Mouse (Mus musculus): ENCODE results near the gene Arrdc5. TPM values are rescaled to one million over a fixed set of nuclear protein-coding genes. Genes with fewer than 3 reads are reported as not detected.

The Arrdc5 gene
- polyA plus RNA-seq, 1 experiment from 2014 or later, result not detected

DNA sequence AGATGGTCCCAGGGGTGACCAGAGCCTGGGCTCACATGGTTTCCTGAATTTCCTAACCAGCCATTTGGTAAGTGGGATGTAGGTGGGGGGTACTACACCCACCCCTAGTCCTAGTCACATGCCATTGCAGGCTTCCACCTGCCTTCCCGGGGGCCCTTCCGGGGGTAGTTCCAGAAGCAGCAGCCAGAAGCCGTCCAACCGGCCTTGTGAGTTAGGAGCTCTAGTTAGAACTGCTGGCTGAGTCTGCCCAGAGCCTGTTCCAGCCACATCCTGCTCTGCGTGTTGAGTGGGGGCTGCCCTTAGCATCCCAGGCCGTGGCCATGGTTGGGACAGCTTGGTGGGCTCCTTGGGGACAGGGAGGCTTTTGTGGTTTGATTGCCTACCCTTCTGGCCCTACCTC, 8.0 kb upstream of the Arrdc5 start:
- Histone ChIP-seq H3K4me3 (ENCODE audit: low read depth, low read length) (no peak overlapping the region), H3K27ac (replicated peaks; ENCODE audit: low read depth, low read length) (no peak overlapping the region), H3K4me1 (ENCODE audit: control insufficient read depth, insufficient read depth, low read length) (peaks cover 20% of the 10 kb centered on the region), H3K9me3 (ENCODE audit: control insufficient read depth, low read length) (no peaks in the 10 kb centered on the region), H3K36me3 (ENCODE audit: control insufficient read depth, insufficient read depth, low read length) (peaks cover 56% of the 10 kb centered on the region), H3K4me2 (ENCODE audit: low read depth, severe bottlenecking) (no peak overlapping the region), H3K27me3 (ENCODE audit: control insufficient read depth, insufficient read depth, low read length) (no peaks in the 10 kb centered on the region), H3K9ac (ENCODE audit: low read length) (no peak overlapping the region)
- 82% methylated on average over 6 of the region's 6 CpGs for WGBS
- DNase-seq (ENCODE audit: low spot score) (peak; percentile 57), ATAC-seq (ENCODE audit: insufficient number of reproducible peaks, low FRiP score, low TSS enrichment, low read depth) (no peak)

DNA sequence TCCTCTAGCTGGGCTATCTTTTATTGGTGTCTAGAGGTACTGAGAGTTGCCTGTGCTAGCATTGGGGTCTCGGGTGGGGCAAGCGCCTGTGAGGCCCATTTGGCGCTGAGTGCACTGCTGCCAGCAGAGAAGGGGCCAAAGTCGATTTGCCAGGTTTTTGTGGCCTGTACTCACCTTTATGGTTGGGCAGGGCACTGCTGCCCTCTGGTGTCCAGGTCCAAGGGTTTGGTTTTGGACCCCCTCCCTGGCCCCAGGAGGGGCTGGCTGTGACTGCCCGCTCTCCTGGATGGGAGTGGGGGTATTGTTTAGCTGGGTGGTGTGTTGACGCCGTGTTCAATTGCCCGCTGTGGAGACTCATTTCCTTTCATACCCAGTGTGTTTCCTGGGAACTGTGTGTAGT, 5.7 kb upstream of the Arrdc5 start:
- H3K4me1 ChIP-seq (ENCODE audit: control insufficient read depth, insufficient read depth, low read length), result peaks cover 25% of the 10 kb centered on the region
- no peak overlapping the region for H3K27ac ChIP-seq (replicated peaks; ENCODE audit: low read depth, low read length)
- peak overlapping the region; percentile 85 for H3K4me3 ChIP-seq (ENCODE audit: low read depth, low read length)

DNA sequence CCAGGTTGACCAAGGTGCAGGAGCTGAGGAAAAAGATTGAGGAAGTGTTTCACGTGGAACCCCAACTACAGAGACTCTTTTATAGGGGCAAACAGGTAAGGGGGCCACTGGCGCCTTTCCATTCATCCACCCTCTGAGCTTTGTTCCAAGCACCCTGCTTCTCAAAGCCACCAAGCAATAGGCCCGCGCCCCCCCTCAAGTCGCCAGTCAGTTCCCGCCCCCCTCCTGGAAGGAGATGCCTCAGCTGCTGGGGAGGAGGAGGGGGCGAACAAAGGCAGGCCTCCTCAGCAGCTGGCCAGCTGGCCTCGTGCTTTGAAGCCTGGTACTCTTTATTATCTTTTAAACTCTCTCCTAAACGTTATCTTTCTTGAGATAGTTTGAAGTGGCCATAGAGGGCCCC, 5.1 kb upstream of the Arrdc5 start:
- H3K36me3 ChIP-seq (ENCODE audit: control insufficient read depth, insufficient read depth, low read length), result peaks cover 35% of the 10 kb centered on the region
- no peak for DNase-seq (ENCODE audit: low spot score)
- peak overlapping the region; percentile 98 for H3K4me2 ChIP-seq (ENCODE audit: low read depth, severe bottlenecking)
- WGBS, result 16% methylated on average over 9 of the region's 9 CpGs
- H3K9ac ChIP-seq (ENCODE audit: low read length), result peak overlapping the region; percentile 87
- H3K27me3 ChIP-seq (ENCODE audit: control insufficient read depth, insufficient read depth, low read length), result no peaks in the 10 kb centered on the region
- no peak overlapping the region for H3K27ac ChIP-seq (replicated peaks; ENCODE audit: low read depth, low read length)
- no peaks in the 10 kb centered on the region for H3K9me3 ChIP-seq (ENCODE audit: control insufficient read depth, low read length)
- peaks cover 25% of the 10 kb centered on the region for H3K4me1 ChIP-seq (ENCODE audit: control insufficient read depth, insufficient read depth, low read length)
- ATAC-seq (ENCODE audit: insufficient number of reproducible peaks, low FRiP score, low TSS enrichment, low read depth), result no peak
- peak overlapping the region; percentile 85 for H3K4me3 ChIP-seq (ENCODE audit: low read depth, low read length)

More for the DNA sequence above, 5.7 kb upstream of the Arrdc5 start:
- Histone ChIP-seq H3K36me3 (ENCODE audit: control insufficient read depth, insufficient read depth, low read length) (peaks cover 41% of the 10 kb centered on the region), H3K9ac (ENCODE audit: low read length) (peak overlapping the region; percentile 17; the same call in 1 of the 2 replicates), H3K27me3 (ENCODE audit: control insufficient read depth, insufficient read depth, low read length) (no peaks in the 10 kb centered on the region), H3K9me3 (ENCODE audit: control insufficient read depth, low read length) (no peaks in the 10 kb centered on the region), H3K4me2 (ENCODE audit: low read depth, severe bottlenecking) (peak overlapping the region; percentile 98)
- WGBS, result 66% methylated on average over 8 of the region's 8 CpGs
- ATAC-seq (ENCODE audit: insufficient number of reproducible peaks, low FRiP score, low TSS enrichment, low read depth), result no peak
- peak; percentile 56 for DNase-seq (ENCODE audit: low spot score)

DNA sequence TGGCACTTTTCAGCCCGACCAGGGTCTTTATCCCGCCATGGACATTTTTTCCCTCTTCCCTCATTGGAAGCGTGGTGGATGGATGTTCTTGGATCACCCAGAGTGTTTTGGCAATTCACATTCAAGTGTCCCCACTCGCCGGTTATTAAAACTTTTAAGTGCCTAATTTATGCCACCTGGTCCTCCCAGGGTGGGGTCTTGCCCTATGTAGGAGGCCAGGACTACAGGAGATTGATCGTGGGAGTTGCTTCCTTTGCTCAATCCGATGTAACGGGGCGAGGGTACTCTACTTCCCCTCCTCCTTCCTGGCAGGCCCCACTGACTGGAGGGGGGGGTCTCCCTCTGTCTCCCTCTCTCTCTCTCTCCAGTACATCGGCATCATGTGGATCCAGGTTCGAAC, 4.6 kb upstream of the Arrdc5 start:
- peak overlapping the region; percentile 98 for H3K4me2 ChIP-seq (ENCODE audit: low read depth, severe bottlenecking)
- peak overlapping the region; percentile 87 for H3K9ac ChIP-seq (ENCODE audit: low read length)
- ATAC-seq (ENCODE audit: insufficient number of reproducible peaks, low FRiP score, low TSS enrichment, low read depth), result no peak
- H3K27me3 ChIP-seq (ENCODE audit: control insufficient read depth, insufficient read depth, low read length), result no peaks in the 10 kb centered on the region
- H3K36me3 ChIP-seq (ENCODE audit: control insufficient read depth, insufficient read depth, low read length), result peaks cover 33% of the 10 kb centered on the region
- H3K27ac ChIP-seq (replicated peaks; ENCODE audit: low read depth, low read length), result 0 out of 2 replicates have a peak overlapping the region, but pooled peaks have one; percentile 6
- WGBS, result 10% methylated on average over 11 of the region's 11 CpGs
- peak overlapping the region; percentile 85 for H3K4me3 ChIP-seq (ENCODE audit: low read depth, low read length)
- H3K4me1 ChIP-seq (ENCODE audit: control insufficient read depth, insufficient read depth, low read length), result peaks cover 25% of the 10 kb centered on the region
- no peaks in the 10 kb centered on the region for H3K9me3 ChIP-seq (ENCODE audit: control insufficient read depth, low read length)
- peak; percentile 40 for DNase-seq (ENCODE audit: low spot score)

DNA sequence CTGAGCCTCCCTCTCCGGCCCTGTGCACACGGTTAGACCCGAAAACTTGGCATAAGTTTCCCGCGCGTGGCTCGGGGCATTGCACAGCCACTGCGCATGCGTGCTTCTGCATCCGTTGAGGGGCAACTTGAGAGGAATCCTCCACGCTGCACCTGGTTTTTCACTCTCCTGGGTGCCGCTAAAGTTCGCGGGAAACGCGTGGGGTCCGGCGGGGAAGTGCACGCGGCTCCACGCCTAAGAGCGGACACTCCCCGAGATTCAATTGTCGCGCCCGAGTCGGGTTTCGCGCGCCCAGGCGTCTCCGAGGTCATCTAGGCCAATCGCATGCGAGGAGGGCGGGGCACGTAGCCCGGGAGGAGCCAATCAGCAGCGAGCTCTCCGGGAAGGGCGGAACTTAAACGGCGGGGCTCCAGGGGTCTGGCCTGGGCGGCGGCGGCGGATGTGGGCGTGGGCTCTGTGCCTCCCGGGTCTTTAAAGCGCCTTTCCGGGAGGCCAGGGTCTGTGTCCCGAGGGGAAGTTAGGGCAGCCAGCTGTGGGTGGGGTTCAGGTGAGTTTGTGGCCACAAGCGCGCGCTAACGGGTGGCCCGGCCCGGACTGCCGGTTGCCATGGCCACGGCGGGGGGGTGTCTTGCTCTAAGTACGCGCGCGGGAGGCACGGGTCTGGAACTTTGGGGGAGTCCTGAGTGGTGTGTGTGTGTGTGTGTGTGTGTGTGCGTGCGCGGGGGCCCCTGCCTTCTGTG, 3.9 kb upstream of the Arrdc5 start:
- WGBS, result under 1% methylated on average over 68 of the region's 68 CpGs
- peaks cover 26% of the 10 kb centered on the region for H3K36me3 ChIP-seq (ENCODE audit: control insufficient read depth, insufficient read depth, low read length)

DNA sequence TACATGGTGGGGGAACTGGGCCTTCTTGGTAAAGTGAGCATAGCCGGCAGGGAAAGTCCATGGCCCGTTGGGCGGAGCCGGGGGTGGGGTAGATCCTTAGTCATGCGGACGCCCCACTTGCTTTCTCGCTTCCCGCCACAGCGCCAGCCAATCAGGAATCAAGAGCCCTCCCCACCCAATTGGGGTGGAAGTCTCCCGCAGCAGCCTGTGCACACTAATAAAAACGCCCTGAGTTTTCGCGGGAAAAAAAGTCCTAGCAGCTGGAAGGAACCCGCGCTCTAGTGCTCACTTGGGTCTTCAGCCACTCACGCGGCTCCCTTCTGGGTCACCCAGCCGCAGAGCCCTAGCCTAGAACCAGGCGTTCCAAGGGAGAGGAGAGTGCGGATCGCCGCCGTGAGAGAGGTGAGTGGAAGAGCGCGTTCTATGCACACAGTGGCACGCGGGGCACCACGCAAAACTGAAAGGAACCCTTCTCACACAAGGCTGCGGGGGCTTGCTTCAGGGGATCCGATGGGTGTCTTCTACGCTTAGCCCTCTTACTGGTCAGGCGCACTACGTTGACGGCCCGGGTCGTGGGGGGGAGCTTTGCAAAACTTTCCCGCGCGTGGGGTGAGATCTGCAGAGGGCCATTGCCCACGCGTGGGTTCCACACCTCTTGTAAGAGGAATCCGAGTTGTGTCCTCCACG, 3.2 kb upstream of the Arrdc5 start, which contains the start of gene Uhrf1:
Gene Uhrf1, plus strand, starts transcription at position 162 of the 687 bp plus-strand sequence.
- Histone ChIP-seq H3K36me3 (ENCODE audit: control insufficient read depth, insufficient read depth, low read length) (peaks cover 23% of the 10 kb centered on the region), H3K4me3 (ENCODE audit: low read depth, low read length) (peak within 1 kb of the TSS; percentile 85), H3K4me2 (ENCODE audit: low read depth, severe bottlenecking) (peak within 1 kb of the TSS; percentile 98), H3K27ac (replicated peaks; ENCODE audit: low read depth, low read length) (peak within 1 kb of the TSS; percentile 91), H3K9ac (ENCODE audit: low read length) (peak within 1 kb of the TSS; percentile 87), H3K4me1 (ENCODE audit: control insufficient read depth, insufficient read depth, low read length) (peaks cover 25% of the 10 kb centered on the region), H3K9me3 (ENCODE audit: control insufficient read depth, low read length) (no peaks in the 10 kb centered on the region), H3K27me3 (ENCODE audit: control insufficient read depth, insufficient read depth, low read length) (no peaks in the 10 kb centered on the region)
- WGBS, result under 1% methylated on average over 43 of the region's 43 CpGs
- ATAC-seq (ENCODE audit: insufficient number of reproducible peaks, low FRiP score, low TSS enrichment, low read depth) (peak; percentile 75), DNase-seq (ENCODE audit: low spot score) (peak; percentile 92)

More for the DNA sequence above, 3.9 kb upstream of the Arrdc5 start:
- H3K9me3 ChIP-seq (ENCODE audit: control insufficient read depth, low read length), result no peaks in the 10 kb centered on the region
- peaks cover 25% of the 10 kb centered on the region for H3K4me1 ChIP-seq (ENCODE audit: control insufficient read depth, insufficient read depth, low read length)
- peak overlapping the region; percentile 91 for H3K27ac ChIP-seq (replicated peaks; ENCODE audit: low read depth, low read length)
- H3K9ac ChIP-seq (ENCODE audit: low read length), result peak overlapping the region; percentile 87
- H3K27me3 ChIP-seq (ENCODE audit: control insufficient read depth, insufficient read depth, low read length), result no peaks in the 10 kb centered on the region
- ATAC-seq (ENCODE audit: insufficient number of reproducible peaks, low FRiP score, low TSS enrichment, low read depth), result peak; percentile 85
- H3K4me3 ChIP-seq (ENCODE audit: low read depth, low read length), result peak overlapping the region; percentile 85
- H3K4me2 ChIP-seq (ENCODE audit: low read depth, severe bottlenecking), result peak overlapping the region; percentile 98
- DNase-seq (ENCODE audit: low spot score), result peak; percentile 98

DNA sequence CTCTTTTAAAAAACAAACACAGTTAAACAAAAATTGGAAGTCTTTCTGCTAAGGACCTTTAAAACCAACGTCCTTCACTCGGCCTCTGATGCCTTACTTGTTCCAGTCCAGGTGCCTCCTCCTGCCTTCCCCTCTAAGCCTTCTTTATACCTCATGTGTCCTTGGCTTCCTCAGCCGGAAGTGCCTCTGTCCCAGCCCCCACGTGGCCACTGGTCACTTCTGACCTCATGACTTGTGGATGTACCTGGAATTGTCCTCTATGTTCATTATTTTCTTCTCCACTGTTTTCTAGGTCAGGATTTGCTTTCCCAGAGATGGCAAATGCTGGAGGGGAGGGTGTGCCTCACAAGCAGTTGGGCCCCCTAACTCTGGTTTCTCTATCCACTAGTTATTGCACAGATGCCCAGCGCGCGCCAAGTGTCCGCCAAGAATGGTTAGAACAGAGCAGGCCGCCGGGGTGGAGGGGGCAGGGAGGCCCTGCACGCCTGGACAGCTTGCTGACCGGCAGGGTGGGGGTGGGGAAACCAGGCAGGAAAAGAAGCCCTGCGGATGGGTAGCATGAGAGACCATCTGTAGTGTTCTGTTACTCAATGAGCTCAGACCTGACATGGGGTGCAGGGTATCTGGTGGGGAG, 2.4 kb upstream of the Arrdc5 start:
- H3K9me3 ChIP-seq (ENCODE audit: control insufficient read depth, low read length), result no peaks in the 10 kb centered on the region
- no peaks in the 10 kb centered on the region for H3K27me3 ChIP-seq (ENCODE audit: control insufficient read depth, insufficient read depth, low read length)
- H3K4me3 ChIP-seq (ENCODE audit: low read depth, low read length), result peak overlapping the region; percentile 85
- ATAC-seq (ENCODE audit: insufficient number of reproducible peaks, low FRiP score, low TSS enrichment, low read depth) (peak; percentile 22; the same call in 1 of the 2 replicates), DNase-seq (ENCODE audit: low spot score) (peak; percentile 54)
- H3K27ac ChIP-seq (replicated peaks; ENCODE audit: low read depth, low read length), result peak overlapping the region; percentile 91
- H3K4me2 ChIP-seq (ENCODE audit: low read depth, severe bottlenecking), result peak overlapping the region; percentile 98
- WGBS, result 32% methylated on average over 13 of the region's 13 CpGs
- H3K9ac ChIP-seq (ENCODE audit: low read length), result 0 out of 2 replicates have a peak overlapping the region, but pooled peaks have one; percentile 37
- H3K4me1 ChIP-seq (ENCODE audit: control insufficient read depth, insufficient read depth, low read length), result peaks cover 25% of the 10 kb centered on the region
- peaks cover 16% of the 10 kb centered on the region for H3K36me3 ChIP-seq (ENCODE audit: control insufficient read depth, insufficient read depth, low read length)

DNA sequence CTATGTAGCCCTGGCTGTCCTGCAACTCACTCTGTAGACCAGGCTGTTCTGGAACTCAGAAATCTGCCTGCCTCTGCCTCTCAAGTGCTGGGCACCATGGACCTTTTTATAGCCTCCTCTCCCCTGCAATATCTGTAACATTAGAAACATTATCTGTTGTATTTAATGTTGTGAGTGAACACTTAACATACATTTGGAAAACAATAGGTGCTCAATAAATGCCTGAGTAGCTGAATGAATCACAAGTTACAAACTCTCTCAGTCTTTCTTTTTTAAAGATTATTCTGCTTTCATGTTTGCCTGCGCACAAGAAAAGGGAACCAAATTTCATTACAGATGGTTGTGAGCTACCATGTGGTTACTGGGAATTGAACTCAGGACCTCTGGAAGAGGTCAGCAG, 1.8 kb downstream of the Arrdc5 start:
- no peaks in the 10 kb centered on the region for H3K36me3 ChIP-seq (ENCODE audit: control insufficient read depth, insufficient read depth, low read length)
- WGBS, result 96% methylated on average over 1 of the region's 1 CpGs

More for the DNA sequence above, 1.8 kb downstream of the Arrdc5 start:
- DNase-seq (ENCODE audit: low spot score) (no peak), ATAC-seq (ENCODE audit: insufficient number of reproducible peaks, low FRiP score, low TSS enrichment, low read depth) (no peak)
- no peaks in the 10 kb centered on the region for H3K27me3 ChIP-seq (ENCODE audit: control insufficient read depth, insufficient read depth, low read length)
- no peaks in the 10 kb centered on the region for H3K9me3 ChIP-seq (ENCODE audit: control insufficient read depth, low read length)
- H3K4me3 ChIP-seq (ENCODE audit: low read depth, low read length), result no peak overlapping the region
- no peak overlapping the region for H3K4me2 ChIP-seq (ENCODE audit: low read depth, severe bottlenecking)
- no peak overlapping the region for H3K9ac ChIP-seq (ENCODE audit: low read length)
- H3K27ac ChIP-seq (replicated peaks; ENCODE audit: low read depth, low read length), result no peak overlapping the region
- peaks cover 5% of the 10 kb centered on the region; the same call in 1 of the 2 replicates for H3K4me1 ChIP-seq (ENCODE audit: control insufficient read depth, insufficient read depth, low read length)
